Mouse (Mus musculus) forebrain, postnatal 0 days (tissue): Measurements from ENCODE around the gene 4921536K21Rik. TPM values are rescaled to one million over a fixed set of nuclear protein-coding genes. Genes with fewer than 3 reads are reported as not detected.

Experiments used
- ATAC-seq: fragments of 200-750 bp; cut with Nextera tagmentation; 2 replicates; pipeline ENCODE4 v1.8.0; 2017; ENCODE audit warnings: mild to moderate bottlenecking, moderate library complexity
- DNase-seq: peaks from one replicate; pipeline ENCODE4 v3.0.0-alpha.2; 2015
- H3K27ac ChIP-seq: fragments of 300-500 bp; sonication (generic); 2 replicates; pipeline ENCODE4 v1.5.1; 2014; ENCODE audit warnings: low read depth, mild to moderate bottlenecking, antibody characterized with exemption, low read length, moderate library complexity, mixed read lengths
- H3K27me3 ChIP-seq: fragments of 300-500 bp; sonication (generic); 2 replicates; pipeline ENCODE4 v1.6.1; 2014; ENCODE audit warnings: mild to moderate bottlenecking, low read length, mixed read lengths; ENCODE audit not compliant: insufficient read depth
- H3K36me3 ChIP-seq: fragments of 300-500 bp; sonication (generic); 2 replicates; pipeline ENCODE4 v1.6.1; 2014; ENCODE audit warnings: mild to moderate bottlenecking, moderate library complexity; ENCODE audit not compliant: insufficient read depth
- H3K4me1 ChIP-seq: fragments of 300-500 bp; sonication (generic); 2 replicates; pipeline ENCODE4 v1.6.1; 2014; ENCODE audit warnings: antibody characterized with exemption; ENCODE audit not compliant: insufficient read depth
- H3K4me2 ChIP-seq: fragments of 300-500 bp; sonication (generic); 2 replicates; pipeline ENCODE4 v1.6.1; 2014; ENCODE audit warnings: low read depth, mild to moderate bottlenecking, moderate library complexity
- H3K4me3 ChIP-seq: fragments of 300-500 bp; sonication (generic); 2 replicates; pipeline ENCODE4 v1.5.1; 2014; ENCODE audit warnings: low read depth, low read length, mixed read lengths
- H3K9ac ChIP-seq: fragments of 300-500 bp; sonication (generic); 2 replicates; pipeline ENCODE4 v1.6.1; 2014; ENCODE audit warnings: mild to moderate bottlenecking
- H3K9me3 ChIP-seq: fragments of 300-500 bp; sonication (generic); 2 replicates; pipeline ENCODE4 v1.6.1; 2016; ENCODE audit warnings: low read length
- CTCF ChIP-seq: sonication (generic); IDR thresholded peaks from 2 replicates; pipeline ENCODE4 v1.5.1; 2016; ENCODE audit warnings: antibody characterized with exemption, control low read depth, low read depth
- WGBS: fragments of 180-500 bp; shearing (Covaris S2); extraction: QIAGEN DNeasy Blood & Tissue Kit; methylation state at CpG from one replicate; pipeline ENCODE4 v1.1.7; 2014; 5-methylcytosine and 5-hydroxymethylcytosine counted together
- polyA plus RNA-seq: library from polyadenylated mRNA; unstranded; fragments of >200 nt; fragmentation: Nextera tagmentation; extraction: Ambion mirVana; gene quantifications from 2 replicates; pipeline ENCODE4 v1.2.1, GENCODE M21; 2015
- total RNA-seq: library from RNA; depleted of rRNA; stranded (reverse); fragments of >200 nt; gene quantifications from 2 replicates; pipeline ENCODE4 v1.2.3, GENCODE M21; 2014; rRNA removed

Gene 4921536K21Rik
- total and polyA plus RNA-seq, 2 experiments from 2014 or later: 0.19 to 0.56 TPM

DNA sequence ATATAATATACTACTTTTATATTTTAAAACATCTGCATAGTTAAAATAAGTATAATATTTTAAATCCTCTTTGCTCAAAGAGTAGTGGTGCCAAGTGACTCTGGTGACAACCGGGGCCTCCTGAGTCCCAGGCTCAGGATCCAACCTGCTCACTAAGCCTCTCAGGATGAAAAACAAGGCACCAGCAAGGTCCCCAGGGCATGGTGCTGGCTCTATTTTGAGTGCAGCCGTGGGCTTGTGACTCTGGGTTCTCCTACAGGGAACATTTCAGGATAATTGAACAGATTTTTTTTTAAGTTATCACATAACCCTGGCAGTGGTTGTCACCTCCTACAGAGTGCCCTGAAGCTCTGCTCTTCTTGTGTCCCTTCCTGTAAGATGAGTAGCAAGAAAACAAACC, 48.5 kb downstream of the 4921536K21Rik start:
- no peak overlapping the region for H3K27ac ChIP-seq
- H3K9ac ChIP-seq: no peak overlapping the region
- WGBS: 73% methylated on average over 2 of the region's 2 CpGs
- H3K9me3 ChIP-seq: no peaks in the 10 kb centered on the region
- DNase-seq (no peak), ATAC-seq (no peak)
- H3K27me3 ChIP-seq: no peaks in the 10 kb centered on the region
- TF ChIP-seq CTCF: no peak
- H3K4me3 ChIP-seq: no peak overlapping the region
- H3K4me2 ChIP-seq: no peak overlapping the region
- H3K36me3 ChIP-seq: no peaks in the 10 kb centered on the region
- H3K4me1 ChIP-seq: no peaks in the 10 kb centered on the region

DNA sequence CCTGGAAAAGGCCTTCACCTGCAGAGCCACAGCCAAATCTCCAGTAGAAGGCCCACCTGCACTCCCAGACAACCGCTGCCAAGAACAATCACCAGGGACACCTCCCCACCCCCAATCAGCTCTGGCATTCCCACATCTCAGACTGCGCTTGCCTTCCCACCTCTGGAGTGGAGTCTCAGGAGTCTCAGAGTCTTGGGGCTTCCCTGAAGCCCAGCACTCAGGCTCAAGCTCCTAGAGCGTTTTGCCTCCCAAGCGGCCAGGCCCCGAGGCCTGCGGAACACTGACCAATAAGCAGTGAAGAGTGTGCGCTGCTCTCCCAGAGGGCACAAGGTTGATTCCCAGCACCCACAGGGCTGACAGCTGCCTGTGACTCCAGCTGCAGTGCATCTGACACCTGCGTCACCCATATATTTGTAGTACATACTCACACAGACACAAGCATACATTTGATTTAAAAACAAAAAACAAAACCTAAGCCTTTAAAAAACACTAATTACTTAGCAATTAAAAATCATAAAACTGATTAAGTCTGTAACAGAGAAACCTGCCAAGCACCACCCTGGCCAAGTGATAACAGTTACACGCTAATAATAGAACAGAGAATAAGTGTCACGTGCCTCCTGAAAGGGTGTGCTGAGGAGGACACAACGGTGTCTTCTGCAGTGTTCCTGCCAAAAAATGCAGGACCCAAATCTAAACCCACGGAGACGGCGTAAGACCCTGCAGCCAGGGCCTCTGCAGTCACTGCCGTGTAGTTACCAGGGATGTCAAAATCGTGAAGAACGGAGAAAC, 50.8 kb downstream of the 4921536K21Rik start:
- Histone ChIP-seq H3K9me3 (no peaks in the 10 kb centered on the region), H3K9ac (no peak overlapping the region), H3K36me3 (no peaks in the 10 kb centered on the region), H3K4me3 (no peak overlapping the region), H3K4me1 (no peaks in the 10 kb centered on the region), H3K27me3 (no peaks in the 10 kb centered on the region), H3K27ac (no peak overlapping the region), H3K4me2 (no peak overlapping the region)
- ATAC-seq (no peak), DNase-seq (no peak)
- no peak for TF ChIP-seq CTCF
- 65% methylated on average over 17 of the region's 17 CpGs for WGBS

Other genes with a start within 250 kb of the 4921536K21Rik start
- gene Morc2a, start 245.9 kb downstream of the 4921536K21Rik start, total RNA-seq: 53.9 and 61.6 TPM in 2 replicates
- gene Morc2a, start 245.9 kb downstream of the 4921536K21Rik start, polyA plus RNA-seq: 12.6 and 21.1 TPM in 2 replicates
- gene Osbp2, start 31.2 kb downstream of the 4921536K21Rik start, total RNA-seq: 48.1 and 63.2 TPM in 2 replicates
- 21.3 and 30.8 TPM in 2 replicates for gene Osbp2, start 31.2 kb downstream of the 4921536K21Rik start, polyA plus RNA-seq
- 19.5 and 25.3 TPM in 2 replicates for gene Dusp18, start 142 bp upstream of the 4921536K21Rik start, total RNA-seq
- 20.0 and 33.6 TPM in 2 replicates for gene Dusp18, start 142 bp upstream of the 4921536K21Rik start, polyA plus RNA-seq
- 39.1 and 43.7 TPM in 2 replicates for gene Slc35e4, start 19.6 kb upstream of the 4921536K21Rik start, total RNA-seq
- 26.5 and 27.0 TPM in 2 replicates for gene Slc35e4, start 19.6 kb upstream of the 4921536K21Rik start, polyA plus RNA-seq
- 20.3 and 20.9 TPM in 2 replicates for gene Tcn2, start 37.1 kb upstream of the 4921536K21Rik start, total RNA-seq
- gene Tcn2, start 37.1 kb upstream of the 4921536K21Rik start, polyA plus RNA-seq: 23.2 and 24.1 TPM in 2 replicates
- 49.2 and 50.0 TPM in 2 replicates for gene Pes1, start 68.9 kb upstream of the 4921536K21Rik start, total RNA-seq
- gene Pes1, start 68.9 kb upstream of the 4921536K21Rik start, polyA plus RNA-seq: 53.8 and 55.8 TPM in 2 replicates
- gene 4930556J24Rik, start 81.7 kb upstream of the 4921536K21Rik start, total RNA-seq: not detected in 2 replicates
- gene 4930556J24Rik, start 81.7 kb upstream of the 4921536K21Rik start, polyA plus RNA-seq: not detected in 2 replicates
- 6.5 and 9.9 TPM in 2 replicates for gene Gal3st1, start 88.5 kb upstream of the 4921536K21Rik start, total RNA-seq
- 8.0 and 8.3 TPM in 2 replicates for gene Gal3st1, start 88.5 kb upstream of the 4921536K21Rik start, polyA plus RNA-seq
- gene Sec14l4, start 136.4 kb upstream of the 4921536K21Rik start, total RNA-seq: not detected in 2 replicates
- gene Sec14l4, start 136.4 kb upstream of the 4921536K21Rik start, polyA plus RNA-seq: not detected in 2 replicates
- gene Sec14l3, start 169.7 kb upstream of the 4921536K21Rik start, total RNA-seq: 3.6 and 4.7 TPM in 2 replicates
- 2.1 and 3.8 TPM in 2 replicates for gene Sec14l3, start 169.7 kb upstream of the 4921536K21Rik start, polyA plus RNA-seq
- gene Mtfp1, start 200.3 kb upstream of the 4921536K21Rik start, total RNA-seq: 10.1 and 11.8 TPM in 2 replicates
- gene Mtfp1, start 200.3 kb upstream of the 4921536K21Rik start, polyA plus RNA-seq: 12.4 and 14.2 TPM in 2 replicates
- 4.4 and 5.8 TPM in 2 replicates for gene Sec14l2, start 228.3 kb upstream of the 4921536K21Rik start, total RNA-seq
- gene Sec14l2, start 228.3 kb upstream of the 4921536K21Rik start, polyA plus RNA-seq: 2.9 and 3.4 TPM in 2 replicates
- gene Rnf215, start 240.1 kb upstream of the 4921536K21Rik start, total RNA-seq: 73.9 and 90.1 TPM in 2 replicates
- gene Rnf215, start 240.1 kb upstream of the 4921536K21Rik start, polyA plus RNA-seq: 37.4 and 45.4 TPM in 2 replicates